Mouse (Mus musculus): ENCODE data around the gene Ttc28.

GRCm38 (mm10) chr5:111226486-111226885 lies 346.9 kb downstream of the Ttc28 start:
- TF ChIP-seq USF1 (IDR thresholded peaks at IDR 0.05; ENCODE audit: low read depth, low read length), result no peak
- TF ChIP-seq MXI1 (IDR thresholded peaks at IDR 0.05; ENCODE audit: low read depth, low read length), result no peak
- no peak for TF ChIP-seq RCOR1 (IDR thresholded peaks at IDR 0.05; ENCODE audit: low read depth, low read length)
- TF ChIP-seq CTCF (IDR thresholded peaks at IDR 0.05 in 2 of 3, conservative IDR thresholded peaks at IDR 0.05 in 1 of 3; ENCODE audit: control insufficient read depth in 1 of 3, insufficient read depth in 1 of 3, low read depth in 2 of 3, low read length in 3 of 3, poor library complexity in 1 of 3, severe bottlenecking in 1 of 3), result no peak
- TF ChIP-seq EP300 (IDR thresholded peaks at IDR 0.05; ENCODE audit: low read depth in 1 of 2, low read length in 2 of 2), result no peak
- TF ChIP-seq UBTF (IDR thresholded peaks at IDR 0.05; ENCODE audit: borderline replicate concordance, insufficient read depth, low read depth, low read length), result no peak

All from MEL (cell line).